Mouse (Mus musculus) ovary, postnatal 14 days (tissue): Measurements from ENCODE around the gene Zdhhc17.

Experiments
- DNase-seq: peaks from one replicate; pipeline ENCODE4 v3.0.0; 2022; ENCODE audit warnings: low spot score

The Zdhhc17 gene

GRCm38 (mm10) chr10:110952937-110953451, 56.9 kb downstream of the Zdhhc17 start:
- peak; percentile 53 for DNase-seq

GRCm38 (mm10) chr10:110952271-110952670, 57.7 kb downstream of the Zdhhc17 start:
- DNase-seq: no peak

DNA sequence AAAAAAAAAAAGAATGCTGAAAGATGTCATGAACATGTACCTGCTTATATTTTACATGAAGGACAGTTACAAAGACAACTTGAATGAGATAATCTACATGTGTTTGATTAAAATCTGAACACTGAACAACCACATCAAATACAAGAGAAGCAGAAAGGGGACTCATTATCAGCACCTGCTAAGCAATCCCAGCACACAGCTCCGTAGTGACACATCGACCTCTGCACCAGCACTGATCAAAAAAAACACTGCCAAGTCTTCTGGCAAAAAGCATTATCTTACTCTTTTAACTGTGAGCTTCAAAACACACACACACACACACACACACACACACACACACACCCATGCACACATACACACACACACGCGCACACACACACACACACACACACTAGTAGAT, 58.2 kb downstream of the Zdhhc17 start:
- DNase-seq: no peak

- DNase-seq: no peak
These were observed 58.8 kb downstream of the Zdhhc17 start for GRCm38 (mm10) chr10:110951112-110951511.

GRCm38 (mm10) chr10:110947574-110947973, 62.4 kb downstream of the Zdhhc17 start:
- DNase-seq: no peak

DNA sequence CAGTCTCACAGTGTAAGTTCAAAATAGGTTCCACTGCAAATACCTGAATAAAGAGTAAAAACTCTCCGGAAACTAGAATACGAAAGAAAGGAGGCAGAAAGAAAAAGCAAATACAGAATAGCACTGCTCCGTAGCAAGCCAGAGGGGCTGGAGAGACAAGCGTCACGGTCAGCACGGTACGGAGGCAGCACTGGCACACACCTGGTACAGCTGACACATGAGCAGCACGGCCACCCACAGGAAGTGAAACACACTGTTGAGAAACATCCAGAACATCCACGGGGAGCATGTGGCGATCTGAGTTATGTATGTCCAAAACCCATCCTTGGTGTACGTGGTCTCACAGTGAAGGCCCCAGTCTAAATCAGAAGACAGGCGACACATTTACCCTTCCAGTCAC, 64.0 kb downstream of the Zdhhc17 start:
- DNase-seq: no peak

DNA sequence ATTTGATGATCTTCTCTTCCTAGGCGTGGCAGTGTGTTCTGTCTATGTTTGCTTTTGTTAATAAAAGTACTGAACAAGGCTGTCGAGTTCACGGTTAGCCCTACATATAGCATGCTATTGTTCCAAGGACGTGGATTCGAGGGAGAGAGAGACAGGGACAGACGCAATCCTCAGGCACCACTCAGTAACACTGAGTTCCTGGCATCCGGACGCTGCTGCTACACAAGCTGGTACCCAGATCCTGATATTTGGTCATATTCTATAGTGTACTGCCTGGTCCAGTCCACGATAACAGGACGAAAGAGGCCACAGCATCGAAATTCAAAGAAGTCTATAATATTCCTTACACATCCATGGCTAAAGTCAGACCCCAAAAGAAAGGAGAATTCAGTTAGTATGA, 65.8 kb downstream of the Zdhhc17 start:
- no peak for DNase-seq

GRCm38 (mm10) chr10:110942806-110943205, 67.1 kb downstream of the Zdhhc17 start:
- DNase-seq: no peak

- no peak for DNase-seq
These were observed 68.0 kb downstream of the Zdhhc17 start for GRCm38 (mm10) chr10:110941968-110942367.

- DNase-seq: no peak
These were observed 69.1 kb downstream of the Zdhhc17 start for GRCm38 (mm10) chr10:110940740-110941398.

- DNase-seq: no peak
These were observed 70.2 kb downstream of the Zdhhc17 start for GRCm38 (mm10) chr10:110939717-110940116.

DNA sequence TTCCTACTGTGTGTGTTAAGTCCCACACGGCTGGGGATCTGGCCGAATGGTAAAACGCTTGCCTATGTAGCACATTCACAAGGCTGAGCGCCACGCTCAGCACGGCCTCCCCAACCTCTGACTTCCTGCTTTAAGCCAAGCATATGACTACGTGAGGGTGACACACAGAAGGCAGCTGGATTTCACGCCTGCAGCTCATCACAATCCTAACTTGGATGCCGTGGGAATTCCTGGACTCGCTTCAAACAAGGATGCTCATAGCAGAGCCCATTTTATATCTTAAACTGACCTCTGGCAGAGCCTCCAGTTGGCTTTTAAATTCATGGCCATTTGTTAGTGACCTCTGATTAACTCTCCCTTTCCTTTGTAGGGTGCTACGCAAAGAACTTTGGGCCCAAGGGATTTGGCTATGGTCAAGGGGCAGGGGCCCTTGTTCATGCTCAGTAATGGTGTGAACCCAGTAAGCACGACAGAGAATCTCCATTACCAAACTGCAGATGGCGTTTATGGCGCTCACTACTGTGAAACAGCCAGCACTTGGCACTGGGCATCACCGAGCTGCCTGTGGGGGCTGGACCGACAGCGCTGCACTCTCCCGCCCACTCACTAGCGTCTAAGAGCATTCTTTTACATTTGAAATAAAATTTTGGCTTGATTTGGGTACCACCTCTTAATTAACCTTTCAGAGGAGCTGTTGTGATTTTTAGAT, 70.9 kb downstream of the Zdhhc17 start:
- no peak for DNase-seq

DNA sequence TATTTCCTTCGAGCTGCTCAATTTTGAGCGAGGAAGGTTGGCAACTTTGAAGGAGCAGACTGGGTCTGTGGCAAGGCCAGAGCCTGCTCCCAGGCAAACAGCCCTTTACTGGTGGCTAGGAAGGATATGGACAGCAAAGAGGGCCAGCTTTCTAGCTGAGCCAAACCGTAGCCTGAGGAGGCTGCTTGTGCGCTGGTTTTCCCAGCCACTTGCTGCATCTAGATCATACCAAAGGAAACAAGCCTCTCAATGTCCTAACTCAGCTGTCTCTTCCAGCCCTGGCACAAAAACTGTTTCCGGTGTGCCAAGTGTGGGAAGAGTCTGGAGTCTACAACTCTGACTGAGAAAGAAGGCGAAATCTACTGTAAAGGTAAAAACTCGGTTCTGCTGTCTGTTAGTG, 71.6 kb downstream of the Zdhhc17 start:
- DNase-seq: no peak

- no peak for DNase-seq
These were observed 74.3 kb downstream of the Zdhhc17 start for GRCm38 (mm10) chr10:110935669-110936068.

- no peak for DNase-seq
These were observed 74.9 kb downstream of the Zdhhc17 start for GRCm38 (mm10) chr10:110935081-110935480.

- DNase-seq: no peak
These were observed 76.4 kb downstream of the Zdhhc17 start for GRCm38 (mm10) chr10:110933584-110933983.

DNA sequence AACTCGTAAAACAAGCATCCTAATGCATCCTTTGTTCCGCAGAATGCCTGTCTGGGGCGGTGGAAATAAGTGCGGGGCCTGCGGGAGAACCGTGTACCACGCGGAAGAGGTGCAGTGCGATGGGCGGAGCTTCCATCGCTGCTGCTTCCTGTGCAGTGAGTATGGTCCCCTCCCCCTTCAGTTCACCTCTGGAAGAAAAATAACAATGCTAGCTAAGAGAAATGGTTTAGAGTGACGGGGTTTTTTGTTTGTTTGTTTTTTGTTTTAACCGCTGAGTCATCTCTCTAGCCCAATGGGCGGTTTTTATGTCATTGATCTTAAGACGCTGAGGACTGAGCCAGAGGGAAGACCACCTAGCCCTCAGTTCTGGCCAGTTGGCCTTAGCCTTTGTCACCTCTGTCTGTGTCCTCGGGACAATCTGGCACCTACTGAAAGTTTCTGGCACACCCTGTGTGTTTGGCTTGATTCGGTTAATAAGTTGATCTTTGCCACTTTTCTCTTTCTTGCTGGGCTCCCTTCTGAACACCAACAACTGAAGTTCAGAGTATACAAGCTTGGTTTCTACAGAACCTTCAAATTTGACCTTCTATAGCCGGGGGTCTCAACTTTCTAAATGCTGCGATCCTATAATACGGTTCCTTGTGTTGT, 77.9 kb downstream of the Zdhhc17 start:
- no peak for DNase-seq

DNA sequence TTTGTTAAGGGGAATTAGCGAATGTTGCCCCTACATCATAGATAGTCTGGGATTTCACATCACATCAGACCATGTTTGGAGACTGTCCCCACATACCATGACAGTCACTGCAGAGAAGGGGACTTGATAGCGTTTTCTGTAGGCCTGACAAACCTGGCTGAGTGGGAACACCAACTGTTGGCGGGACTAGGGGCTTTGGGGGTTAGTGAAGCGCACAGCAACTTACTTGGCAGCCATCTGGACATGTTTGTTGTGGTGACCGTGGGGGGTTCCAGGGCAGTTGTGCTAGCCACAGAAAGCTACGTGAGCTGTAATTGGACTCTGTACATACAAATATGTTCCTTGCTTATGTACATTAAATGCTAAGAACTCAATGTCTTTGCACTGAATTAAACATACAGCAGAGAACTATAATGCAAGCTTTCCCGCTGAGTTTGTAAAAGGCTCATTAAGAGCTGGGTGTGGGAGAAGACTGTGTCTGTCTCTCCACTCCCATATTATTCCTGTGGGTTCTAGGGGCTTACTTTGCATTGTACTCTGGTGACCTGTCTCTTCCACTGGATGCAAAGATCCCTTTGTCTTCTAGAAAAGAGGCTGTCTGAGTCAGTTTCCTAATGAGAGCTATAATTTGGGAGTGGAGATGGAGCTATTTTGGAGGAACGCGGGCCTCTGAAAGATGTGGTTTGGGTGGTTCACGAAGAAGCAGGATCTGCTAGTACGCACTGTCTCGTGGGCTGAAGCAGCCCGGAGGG, 78.6 kb downstream of the Zdhhc17 start:
- DNase-seq: no peak

GRCm38 (mm10) chr10:110929756-110930155, 80.2 kb downstream of the Zdhhc17 start:
- no peak for DNase-seq

DNA sequence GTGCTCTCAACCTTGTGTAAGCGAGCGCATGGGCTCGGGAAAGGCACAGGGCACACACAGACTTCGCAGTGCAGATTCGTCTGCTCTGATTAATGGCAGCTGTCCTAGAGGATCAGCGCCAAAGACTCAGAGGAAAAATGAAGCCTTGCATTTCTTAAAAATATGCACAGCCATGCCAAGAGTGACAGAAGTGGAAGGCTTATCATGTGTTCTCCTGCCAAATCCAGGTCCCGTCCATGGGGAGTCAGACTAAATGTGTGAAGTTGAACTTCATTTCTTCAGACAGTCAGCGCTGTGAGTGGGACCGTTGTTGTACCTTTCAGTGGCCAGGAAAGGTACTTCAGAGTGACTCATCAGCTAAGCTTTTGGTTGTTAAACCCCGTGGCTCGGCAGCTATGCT, 82.4 kb downstream of the Zdhhc17 start:
- no peak for DNase-seq

GRCm38 (mm10) chr10:110922612-110923011, 87.3 kb downstream of the Zdhhc17 start:
- DNase-seq: no peak

DNA sequence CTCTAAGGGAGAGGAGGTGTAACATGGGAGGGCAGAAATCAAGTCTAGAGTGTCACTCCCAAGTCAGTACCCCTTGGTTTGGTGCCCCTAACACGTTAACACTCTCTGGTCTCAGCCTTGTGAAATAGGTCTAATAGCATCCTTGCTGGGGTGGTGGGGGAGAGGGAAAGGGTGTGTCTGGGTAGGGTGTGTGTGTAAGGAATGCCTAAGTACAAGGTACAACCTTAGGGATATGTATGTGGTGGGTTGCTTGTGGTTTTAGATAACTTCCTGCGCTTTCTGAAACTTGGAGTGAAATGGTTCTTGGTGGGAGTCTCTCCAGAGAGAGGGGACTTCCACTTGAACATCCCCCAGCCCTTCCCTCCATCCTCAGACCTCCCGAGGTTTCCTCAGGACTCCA, 88.0 kb downstream of the Zdhhc17 start:
- DNase-seq: no peak
